Mouse (Mus musculus) MEL-GATA-1-ER (cell line): Measurements from ENCODE around the gene Gipc1.

Experiments
- DNase-seq: peaks from one replicate; pipeline ENCODE4 v3.0.0-alpha.2; 2012; ENCODE audit warnings: low read depth; ENCODE audit errors: extremely low read depth

Gipc1 gene

GRCm38 (mm10) chr8:83652030-83652743 is at the start of gene Gipc1:
Gipc1 (plus strand) TSS chr8:83652677.
- peak; percentile 97 for DNase-seq

- peak; percentile 90 for DNase-seq
Measured at GRCm38 (mm10) chr8:83607661-83608397, 44.6 kb upstream of the Gipc1 start, which contains the start of the genes Tecr and Dnajb1. Tecr (minus strand) TSS chr8:83607971. Dnajb1 (plus strand) TSS chr8:83608193.

- peak; percentile 50 for DNase-seq
Measured at GRCm38 (mm10) chr8:83608398-83608829, 44.1 kb upstream of the Gipc1 start.

DNA sequence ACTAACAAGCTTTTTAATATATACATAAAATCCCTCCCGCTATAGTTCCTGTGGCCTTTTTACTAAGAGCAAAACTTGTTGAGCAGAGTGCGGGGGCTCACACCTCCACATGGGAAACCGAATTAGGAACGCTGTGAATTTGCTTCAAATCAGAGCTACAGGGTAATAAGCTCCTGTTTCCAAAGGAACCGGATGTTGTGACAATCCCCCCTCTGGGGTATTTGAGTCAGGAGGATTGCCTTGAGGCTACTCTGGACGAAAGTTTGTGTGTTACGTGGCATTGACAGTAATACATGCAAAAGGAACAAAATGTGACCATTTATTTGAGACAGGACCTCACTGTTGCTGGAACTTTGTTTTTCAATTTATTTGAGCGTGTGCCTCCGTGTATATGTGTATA is 43.4 kb upstream of the Gipc1 start:
- no peak for DNase-seq

DNA sequence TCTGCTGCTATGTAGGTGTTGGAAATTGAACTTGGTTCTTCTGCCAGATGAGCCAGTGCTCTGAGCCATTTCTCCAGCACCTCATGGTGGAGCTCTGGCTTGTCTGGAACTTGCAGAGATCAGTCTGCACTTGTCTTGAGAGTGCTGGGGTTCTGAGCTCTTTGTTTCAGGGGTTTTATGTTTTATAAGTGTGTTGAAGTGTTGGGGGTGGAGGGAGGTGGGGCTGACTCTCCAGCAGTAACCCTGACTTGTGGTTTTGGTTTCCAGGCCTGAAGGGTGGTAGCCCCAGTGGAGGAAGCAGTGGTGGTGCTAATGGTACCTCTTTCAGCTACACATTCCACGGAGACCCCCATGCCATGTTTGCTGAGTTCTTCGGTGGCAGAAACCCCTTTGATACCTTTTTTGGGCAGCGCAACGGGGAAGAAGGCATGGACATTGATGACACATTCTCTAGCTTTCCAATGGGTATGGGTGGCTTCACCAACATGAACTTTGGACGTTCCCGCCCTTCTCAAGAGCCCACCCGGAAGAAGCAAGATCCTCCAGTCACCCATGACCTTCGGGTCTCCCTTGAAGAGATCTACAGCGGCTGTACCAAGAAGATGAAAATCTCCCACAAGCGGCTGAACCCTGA is 42.8 kb upstream of the Gipc1 start:
- DNase-seq, result peak; percentile 22

DNA sequence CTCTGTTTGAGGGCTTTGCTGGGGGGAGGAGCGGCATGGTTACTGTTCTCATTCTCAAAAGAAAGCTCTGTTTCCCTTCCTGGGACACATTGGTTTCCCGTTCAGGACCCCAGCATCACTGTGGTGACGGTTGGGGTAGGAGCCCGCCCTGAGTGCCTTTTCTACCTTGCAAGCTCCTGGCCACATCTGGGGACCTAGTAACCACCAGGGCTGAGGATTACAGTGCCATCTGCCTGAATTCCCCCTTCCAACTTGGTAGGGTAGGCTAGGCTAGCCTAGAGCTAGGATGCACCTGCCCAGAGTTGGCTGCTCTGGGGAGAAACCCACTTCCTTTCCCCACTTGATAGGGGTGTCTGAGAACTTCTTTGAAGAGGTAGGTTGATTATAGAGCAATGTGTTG is 40.6 kb upstream of the Gipc1 start:
- DNase-seq, result no peak

DNA sequence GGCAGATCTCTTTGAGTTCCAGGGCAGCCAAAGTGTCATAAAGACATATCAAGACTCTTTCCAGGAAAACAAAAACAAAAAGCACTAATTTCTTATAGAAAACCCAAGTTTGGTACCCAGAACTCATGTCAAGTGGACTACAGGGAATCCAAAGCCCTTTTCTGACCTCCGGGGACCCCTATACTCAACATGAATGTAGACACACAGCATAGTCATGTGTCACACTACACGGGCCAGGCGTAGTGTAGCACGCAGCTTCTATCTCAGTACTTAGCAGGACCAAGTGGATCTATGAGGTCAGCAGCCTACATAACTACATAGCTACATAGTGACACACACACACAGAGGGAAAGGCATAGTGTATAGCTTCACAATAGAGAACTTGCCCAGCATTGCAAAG is 38.8 kb upstream of the Gipc1 start:
- DNase-seq, result no peak

- DNase-seq, result no peak
Measured at GRCm38 (mm10) chr8:83616625-83617024, 35.9 kb upstream of the Gipc1 start.

DNA sequence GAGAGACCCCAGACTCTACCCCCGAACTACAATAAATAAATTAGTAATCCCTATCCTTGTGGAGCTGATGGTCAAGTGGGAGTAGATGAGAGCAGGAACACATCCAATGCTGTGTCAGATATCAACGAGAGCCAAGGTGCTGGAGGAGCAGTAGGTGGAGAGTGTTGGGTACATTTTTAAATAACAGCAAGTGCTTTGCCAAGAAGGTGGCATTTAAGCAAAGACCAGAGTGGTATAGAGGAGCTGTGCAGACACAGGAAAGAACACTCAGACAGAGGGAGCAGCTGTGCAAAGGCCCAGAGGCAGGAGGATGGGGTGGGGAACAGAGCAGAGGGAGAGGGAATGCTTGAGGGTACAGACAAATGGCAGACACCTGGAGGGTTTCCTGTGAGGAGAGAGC is 35.4 kb upstream of the Gipc1 start:
- no peak for DNase-seq

GRCm38 (mm10) chr8:83618566-83618965 is 33.9 kb upstream of the Gipc1 start:
- DNase-seq, result no peak

GRCm38 (mm10) chr8:83619568-83620285 is 32.8 kb upstream of the Gipc1 start:
- DNase-seq, result no peak

DNA sequence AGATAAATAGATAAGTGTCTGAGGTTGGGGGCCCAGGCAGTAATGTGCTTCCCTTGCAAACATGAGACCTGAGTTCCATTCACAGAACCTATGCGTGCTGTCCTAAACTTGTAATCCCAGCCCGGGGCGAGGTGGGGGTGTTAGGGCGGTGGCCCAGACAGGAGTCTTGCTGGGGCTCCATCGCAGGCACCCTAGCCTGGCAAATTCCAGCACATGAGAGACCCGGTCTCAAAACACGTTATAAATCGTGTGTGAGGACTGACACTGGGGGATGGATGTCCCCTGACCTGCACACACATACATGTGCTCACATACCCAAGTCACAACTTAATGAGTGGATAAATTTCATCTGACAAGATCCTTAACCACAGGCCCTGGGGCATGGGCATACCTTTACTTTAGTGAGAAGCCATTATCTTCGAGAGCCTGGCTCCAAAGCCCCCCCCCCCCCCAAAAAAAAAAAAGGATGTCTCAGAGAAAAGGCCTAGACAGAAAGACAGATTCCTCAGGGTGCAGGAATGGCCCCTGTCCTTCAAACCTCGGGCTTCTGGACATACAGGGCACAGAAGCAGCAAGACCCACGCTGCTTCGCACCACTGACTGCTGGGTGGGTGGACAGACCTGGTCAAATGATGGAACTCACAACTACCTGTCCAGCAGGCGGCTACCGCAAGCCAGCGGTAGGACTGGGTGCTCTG is 30.6 kb upstream of the Gipc1 start:
- DNase-seq, result no peak

- DNase-seq, result peak; percentile 57
Measured at GRCm38 (mm10) chr8:83622389-83622989, 30.0 kb upstream of the Gipc1 start.

DNA sequence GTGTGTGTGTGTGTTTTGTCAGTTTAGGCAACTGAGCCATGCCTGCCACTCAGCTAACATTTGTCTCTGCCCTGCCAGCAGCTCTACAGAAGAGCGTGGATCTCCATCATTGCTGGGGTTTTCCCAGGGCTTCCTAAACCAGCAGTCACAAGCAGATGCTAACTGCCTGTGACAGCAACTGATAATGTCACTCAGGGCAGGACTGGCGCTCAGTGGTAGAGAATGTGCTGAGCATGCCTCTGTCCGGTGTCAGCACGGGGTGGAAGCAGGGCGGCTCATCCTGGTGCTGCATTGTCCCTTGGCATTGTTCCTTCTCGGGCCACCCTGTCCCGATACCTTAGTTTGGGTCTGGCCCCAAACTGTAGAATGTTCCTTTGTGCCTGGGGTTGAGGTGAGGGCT is 28.9 kb upstream of the Gipc1 start:
- DNase-seq, result no peak

DNA sequence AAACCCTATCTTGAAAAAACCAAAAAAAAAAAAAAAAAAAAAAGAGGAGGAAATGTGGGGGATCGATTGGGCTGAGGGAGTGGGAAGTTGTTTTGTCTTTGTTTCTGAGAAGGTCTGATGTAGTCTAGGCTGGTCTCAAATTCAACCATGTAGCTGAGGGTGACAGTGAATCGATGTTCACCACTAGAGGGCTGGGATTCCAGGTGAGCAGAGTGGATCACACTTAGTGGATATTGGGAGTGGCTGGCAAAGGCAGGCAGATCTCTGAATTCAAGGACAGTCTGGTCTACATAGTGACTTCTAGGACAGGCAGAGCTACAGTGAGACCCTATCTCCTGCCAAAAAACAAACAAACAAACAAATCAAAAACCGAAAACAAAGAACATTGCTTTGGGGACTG is 27.7 kb upstream of the Gipc1 start:
- DNase-seq, result no peak

GRCm38 (mm10) chr8:83625676-83626299 is 26.7 kb upstream of the Gipc1 start:
- no peak for DNase-seq

DNA sequence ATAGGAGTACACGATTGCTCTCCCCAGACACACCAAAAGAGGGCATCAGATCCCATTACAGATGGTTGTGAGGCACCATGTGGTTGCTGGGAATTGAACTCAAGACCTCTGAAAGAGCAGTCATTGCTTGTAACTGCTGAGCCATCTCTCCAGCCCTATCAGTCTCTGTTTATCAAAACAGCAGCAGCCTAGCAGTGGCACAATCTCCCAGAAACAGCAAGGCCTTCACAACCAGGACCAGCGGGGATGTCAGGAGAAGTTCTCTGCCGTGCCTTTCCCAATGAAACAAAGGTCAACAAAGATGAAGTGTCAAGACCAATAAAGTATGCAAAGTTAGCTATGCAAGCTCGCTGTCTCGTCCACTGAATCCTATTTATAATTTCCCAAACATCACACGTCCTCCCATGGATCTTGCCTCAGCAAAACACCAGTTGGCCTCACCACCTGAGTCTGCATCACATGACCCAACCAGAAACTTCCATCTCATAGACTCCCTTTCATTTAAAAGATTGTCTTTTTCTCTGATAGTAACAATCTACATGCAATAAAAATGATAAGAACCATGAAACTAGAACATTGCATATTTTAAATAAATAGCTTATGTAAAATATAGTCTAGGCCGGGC is 20.3 kb upstream of the Gipc1 start:
- no peak for DNase-seq

DNA sequence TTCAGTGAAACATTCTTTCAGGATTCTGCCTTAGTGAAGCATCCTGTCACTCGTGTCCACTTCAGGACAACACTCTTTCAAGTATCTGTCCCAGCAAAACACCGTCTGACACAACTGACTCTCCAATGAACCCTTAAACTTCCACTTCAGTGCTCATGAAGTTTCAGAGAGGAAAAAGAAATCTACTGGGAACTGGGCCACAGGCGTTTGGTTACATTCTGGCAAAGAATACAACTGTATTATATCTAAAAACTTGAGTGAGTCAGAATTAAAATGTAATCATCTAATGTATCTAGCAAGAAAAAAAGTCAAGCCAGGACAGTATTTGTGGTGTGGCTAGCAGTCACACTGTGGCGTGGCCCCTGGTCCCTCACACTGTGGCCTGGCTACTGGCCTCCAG is 13.6 kb upstream of the Gipc1 start:
- no peak for DNase-seq

DNA sequence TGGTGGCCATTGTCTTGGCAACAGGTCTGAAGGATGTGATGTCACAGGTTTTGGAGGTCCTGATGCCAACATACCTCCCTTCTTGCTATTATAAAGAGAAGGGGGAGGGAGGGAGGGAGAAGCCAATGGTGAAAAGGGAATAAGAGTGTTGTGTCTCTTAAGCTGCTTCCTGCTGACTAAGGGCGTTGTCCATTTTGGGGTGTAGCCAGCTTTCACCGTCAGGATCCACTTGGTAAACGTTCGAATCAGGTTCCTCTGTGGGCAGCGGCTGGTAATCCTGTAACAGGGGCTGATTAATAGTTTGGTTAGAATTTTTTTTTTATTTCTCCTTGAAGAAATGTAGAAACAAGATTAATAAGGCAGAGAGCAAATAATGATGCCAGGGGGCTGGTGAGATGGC is 12.8 kb upstream of the Gipc1 start:
- peak; percentile 50 for DNase-seq

GRCm38 (mm10) chr8:83647511-83647910 is 5.0 kb upstream of the Gipc1 start:
- no peak for DNase-seq
